ENCODE assay signal across 26 mouse cellular contexts in genomic region chr10:117762966-117763365, GRCm38 (mm10).
"Had no signal": no experiment of that assay in that cellular context is flagged by ENCODE, and none has a peak within 500 bp of the region (broad histone marks: within the 10 kb centered on the region; RNA-seq: fewer than 3 reads in every experiment).

No protein-coding gene starts in this region.

- H3K9ac ChIP-seq: heart, embryonic 13.5 days; heart, embryonic 15.5 days; hindbrain, embryonic 13.5 days; hindbrain, embryonic 15.5 days; kidney, embryonic 15.5 days; limb, embryonic 13.5 days; limb, embryonic 15.5 days; liver, embryonic 12.5 days; liver, embryonic 14.5 days had no signal

- DNase-seq: gastrocnemius, postnatal 14 days; gastrocnemius, postnatal 36 days; heart, adult 18-20 months; heart, postnatal 14 days; heart, postnatal 36 days; kidney, adult 11 months; kidney, adult 2 months; kidney, adult 9 months; kidney, postnatal 14 days; kidney, postnatal 36 days; layer of hippocampus, adult 9-11 months; layer of hippocampus, postnatal 36 days; left cerebral cortex, postnatal 4 days had no signal

- H3K4me1 ChIP-seq: heart, embryonic 10.5 days; heart, embryonic 13.5 days; heart, embryonic 15.5 days; hindbrain, embryonic 13.5 days; hindbrain, embryonic 15.5 days; kidney, embryonic 15.5 days; limb, embryonic 13.5 days; limb, embryonic 15.5 days; liver, embryonic 12.5 days had no signal

- H3K27ac ChIP-seq: heart, embryonic 10.5 days; heart, embryonic 13.5 days; heart, embryonic 15.5 days; hindbrain, embryonic 13.5 days; hindbrain, embryonic 15.5 days; hindbrain, postnatal 0 days; kidney, embryonic 15.5 days; kidney, postnatal 0 days; limb, embryonic 13.5 days; limb, embryonic 15.5 days; liver, embryonic 12.5 days; liver, embryonic 14.5 days had no signal

- H3K4me3 ChIP-seq: heart, embryonic 10.5 days; heart, embryonic 13.5 days; heart, embryonic 15.5 days; hindbrain, embryonic 13.5 days; hindbrain, embryonic 15.5 days; kidney, embryonic 15.5 days; limb, embryonic 13.5 days; limb, embryonic 15.5 days; liver, embryonic 12.5 days had no signal

- H3K4me2 ChIP-seq: heart, embryonic 13.5 days; heart, embryonic 15.5 days; hindbrain, embryonic 13.5 days; hindbrain, embryonic 15.5 days; kidney, embryonic 15.5 days; limb, embryonic 13.5 days; limb, embryonic 15.5 days; liver, embryonic 12.5 days had no signal

- ATAC-seq: hindbrain, postnatal 0 days; intestine, embryonic 16.5 days; liver, embryonic 12.5 days had no signal

- H3K9me3 ChIP-seq: heart, embryonic 10.5 days; heart, embryonic 13.5 days; heart, embryonic 15.5 days; hindbrain, embryonic 13.5 days; hindbrain, embryonic 15.5 days; kidney, embryonic 15.5 days; limb, embryonic 13.5 days; limb, embryonic 15.5 days; liver, embryonic 12.5 days had no signal

- H3K27me3 ChIP-seq: heart, embryonic 13.5 days; heart, embryonic 15.5 days; hindbrain, embryonic 13.5 days; hindbrain, embryonic 15.5 days; kidney, embryonic 15.5 days; limb, embryonic 13.5 days; limb, embryonic 15.5 days; liver, embryonic 12.5 days had no signal
